Mouse (Mus musculus) forebrain, embryonic 16.5 days (tissue): Measurements from ENCODE around the gene Thsd1. TPM values are rescaled to one million over a fixed set of nuclear protein-coding genes. Genes with fewer than 3 reads are reported as not detected.

Source experiments
- ATAC-seq: fragments of 200-750 bp; cut with Nextera tagmentation; 2 replicates; pipeline ENCODE4 v1.8.0; 2017; ENCODE audit warnings: mild to moderate bottlenecking, moderate library complexity
- H3K27ac ChIP-seq: fragments of 300-500 bp; sonication (generic); 2 replicates; pipeline ENCODE4 v1.5.1; 2014; ENCODE audit warnings: low read length, control low read depth
- H3K27me3 ChIP-seq: fragments of 300-500 bp; sonication (generic); replicated peaks from 2 replicates; pipeline ENCODE4 v1.6.1; 2014; ENCODE audit warnings: low read length; ENCODE audit not compliant: control insufficient read depth, insufficient read depth
- H3K36me3 ChIP-seq: fragments of 300-500 bp; sonication (generic); 2 replicates; pipeline ENCODE4 v1.6.1; 2014; ENCODE audit not compliant: control insufficient read depth, insufficient read depth
- H3K4me1 ChIP-seq: fragments of 300-500 bp; sonication (generic); replicated peaks from 2 replicates; pipeline ENCODE4 v1.6.1; 2014; ENCODE audit warnings: low read length; ENCODE audit not compliant: control insufficient read depth, insufficient read depth
- H3K4me2 ChIP-seq: fragments of 300-500 bp; sonication (generic); 2 replicates; pipeline ENCODE4 v1.6.1; 2014; ENCODE audit warnings: mild to moderate bottlenecking, low read length, control low read depth
- H3K4me3 ChIP-seq: fragments of 300-500 bp; sonication (generic); replicated peaks from 2 replicates; pipeline ENCODE4 v1.5.1; 2014; ENCODE audit warnings: mild to moderate bottlenecking, low read length, control low read depth
- H3K9ac ChIP-seq: fragments of 300-500 bp; sonication (generic); replicated peaks from 2 replicates; pipeline ENCODE4 v1.6.1; 2014; ENCODE audit warnings: low read depth, low read length, control low read depth
- H3K9me3 ChIP-seq: fragments of 300-500 bp; sonication (generic); 2 replicates; pipeline ENCODE4 v1.6.1; 2016; ENCODE audit warnings: low read length; ENCODE audit not compliant: control insufficient read depth
- WGBS: fragments of 180-500 bp; shearing (Covaris S2); extraction: QIAGEN DNeasy Blood & Tissue Kit; methylation state at CpG from one replicate; pipeline ENCODE4 v1.1.7; 2014; 5-methylcytosine and 5-hydroxymethylcytosine counted together
- polyA plus RNA-seq: library from polyadenylated mRNA; unstranded; fragments of >200 nt; fragmentation: Nextera tagmentation; extraction: Ambion mirVana; gene quantifications from 2 replicates; pipeline ENCODE4 v1.2.1, GENCODE M21; 2015

The Thsd1 gene
- polyA plus RNA-seq, 1 experiment from 2014 or later: 6.6 TPM

- H3K27ac ChIP-seq: no peak overlapping the region
- H3K27me3 ChIP-seq: no peaks in the 10 kb centered on the region
- H3K9ac ChIP-seq: no peak overlapping the region
- ATAC-seq: no peak
- H3K9me3 ChIP-seq: no peaks in the 10 kb centered on the region
- H3K36me3 ChIP-seq: no peaks in the 10 kb centered on the region
- H3K4me2 ChIP-seq: no peak overlapping the region
- H3K4me1 ChIP-seq: no peaks in the 10 kb centered on the region
- 62% methylated on average over 9 of the region's 9 CpGs for WGBS
- H3K4me3 ChIP-seq: no peak overlapping the region
Observed at GRCm38 (mm10) chr8:22260091-22260722, 33.1 kb downstream of the Thsd1 start.

- Histone ChIP-seq H3K4me3 (no peak overlapping the region), H3K4me2 (no peak overlapping the region), H3K9me3 (no peaks in the 10 kb centered on the region), H3K4me1 (no peaks in the 10 kb centered on the region), H3K9ac (no peak overlapping the region), H3K27me3 (no peaks in the 10 kb centered on the region), H3K36me3 (no peaks in the 10 kb centered on the region), H3K27ac (no peak overlapping the region)
- 93% methylated on average over 3 of the region's 3 CpGs for WGBS
- no peak for ATAC-seq
Observed at GRCm38 (mm10) chr8:22262267-22262666, 35.2 kb downstream of the Thsd1 start.

- Histone ChIP-seq H3K27me3 (no peaks in the 10 kb centered on the region), H3K4me1 (no peaks in the 10 kb centered on the region), H3K27ac (no peak overlapping the region), H3K4me3 (no peak overlapping the region), H3K36me3 (no peaks in the 10 kb centered on the region), H3K9me3 (no peaks in the 10 kb centered on the region), H3K4me2 (no peak overlapping the region), H3K9ac (no peak overlapping the region)
- ATAC-seq: no peak
- 65% methylated on average over 6 of the region's 6 CpGs for WGBS
Observed at GRCm38 (mm10) chr8:22264292-22264691, 37.2 kb downstream of the Thsd1 start.

GRCm38 (mm10) chr8:22264787-22265186 is 37.7 kb downstream of the Thsd1 start:
- ATAC-seq: no peak
- H3K27ac ChIP-seq: no peak overlapping the region
- H3K27me3 ChIP-seq: no peaks in the 10 kb centered on the region
- no peak overlapping the region for H3K9ac ChIP-seq
- no peaks in the 10 kb centered on the region for H3K36me3 ChIP-seq
- H3K4me3 ChIP-seq: no peak overlapping the region
- no peaks in the 10 kb centered on the region for H3K9me3 ChIP-seq
- no peak overlapping the region for H3K4me2 ChIP-seq
- 57% methylated on average over 6 of the region's 6 CpGs for WGBS
- no peaks in the 10 kb centered on the region for H3K4me1 ChIP-seq

DNA sequence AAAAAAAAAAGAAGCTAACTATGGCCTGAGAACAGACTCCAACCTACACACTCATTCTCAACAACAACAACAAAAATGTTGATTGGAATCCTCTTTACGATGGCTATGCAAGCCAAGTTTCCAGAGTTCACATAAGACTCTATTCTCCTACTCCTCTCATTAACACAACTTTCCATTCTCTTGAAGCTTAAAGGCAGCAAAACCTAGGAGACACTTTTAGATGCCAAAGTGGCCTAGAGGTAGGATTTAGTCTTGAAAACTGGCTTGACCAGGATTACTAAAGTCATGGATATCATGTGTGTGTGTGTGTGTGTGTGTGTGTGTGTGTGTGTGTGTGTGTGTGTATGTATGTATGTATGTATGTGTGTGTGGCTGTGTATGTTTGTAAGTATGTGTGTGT is 38.1 kb downstream of the Thsd1 start:
- no peak for ATAC-seq
- Histone ChIP-seq H3K9ac (no peak overlapping the region), H3K4me3 (no peak overlapping the region), H3K4me2 (no peak overlapping the region), H3K27me3 (no peaks in the 10 kb centered on the region), H3K4me1 (no peaks in the 10 kb centered on the region), H3K27ac (no peak overlapping the region), H3K9me3 (no peaks in the 10 kb centered on the region), H3K36me3 (no peaks in the 10 kb centered on the region)
- 58% methylated on average over 1 of the region's 1 CpGs for WGBS

- Histone ChIP-seq H3K27ac (no peak overlapping the region), H3K36me3 (no peaks in the 10 kb centered on the region), H3K4me3 (no peak overlapping the region), H3K27me3 (no peaks in the 10 kb centered on the region), H3K4me1 (no peaks in the 10 kb centered on the region), H3K9me3 (no peaks in the 10 kb centered on the region), H3K4me2 (no peak overlapping the region), H3K9ac (no peak overlapping the region)
- ATAC-seq: no peak
- 96% methylated on average over 3 of the region's 3 CpGs for WGBS
Observed at GRCm38 (mm10) chr8:22266809-22267208, 39.7 kb downstream of the Thsd1 start.

GRCm38 (mm10) chr8:22273142-22273541 is 46.0 kb downstream of the Thsd1 start:
- Histone ChIP-seq H3K27ac (no peak overlapping the region), H3K4me3 (no peak overlapping the region), H3K9me3 (no peaks in the 10 kb centered on the region), H3K4me1 (no peaks in the 10 kb centered on the region), H3K27me3 (no peaks in the 10 kb centered on the region), H3K4me2 (no peak overlapping the region), H3K9ac (no peak overlapping the region), H3K36me3 (no peaks in the 10 kb centered on the region)
- ATAC-seq: no peak
- WGBS: 84% methylated on average over 3 of the region's 3 CpGs

DNA sequence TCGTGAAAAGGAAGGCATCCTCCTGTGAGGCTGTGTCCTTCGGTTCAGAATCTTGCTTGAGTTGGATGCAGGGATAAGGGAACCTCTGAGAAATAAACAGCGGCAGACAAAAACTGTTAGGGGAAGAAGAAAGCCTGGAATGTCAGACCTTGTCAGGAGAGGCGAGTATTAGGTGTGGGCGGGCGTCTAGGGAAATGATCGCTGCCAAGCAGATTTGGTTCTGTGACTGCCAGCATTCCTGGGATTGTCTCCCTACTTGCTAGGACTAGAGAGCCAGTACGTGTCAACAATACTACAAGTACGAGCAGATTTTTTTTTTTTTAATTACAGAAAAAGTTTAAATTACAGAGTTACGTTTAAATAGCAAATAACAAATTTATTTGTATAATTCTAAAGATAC is 47.5 kb downstream of the Thsd1 start:
- Histone ChIP-seq H3K9me3 (no peaks in the 10 kb centered on the region), H3K4me3 (no peak overlapping the region), H3K4me1 (no peaks in the 10 kb centered on the region; the same call in 1 of the 2 replicates), H3K36me3 (no peaks in the 10 kb centered on the region), H3K9ac (no peak overlapping the region), H3K4me2 (no peak overlapping the region), H3K27ac (no peak overlapping the region), H3K27me3 (no peaks in the 10 kb centered on the region)
- no peak for ATAC-seq
- WGBS: 80% methylated on average over 10 of the region's 10 CpGs

DNA sequence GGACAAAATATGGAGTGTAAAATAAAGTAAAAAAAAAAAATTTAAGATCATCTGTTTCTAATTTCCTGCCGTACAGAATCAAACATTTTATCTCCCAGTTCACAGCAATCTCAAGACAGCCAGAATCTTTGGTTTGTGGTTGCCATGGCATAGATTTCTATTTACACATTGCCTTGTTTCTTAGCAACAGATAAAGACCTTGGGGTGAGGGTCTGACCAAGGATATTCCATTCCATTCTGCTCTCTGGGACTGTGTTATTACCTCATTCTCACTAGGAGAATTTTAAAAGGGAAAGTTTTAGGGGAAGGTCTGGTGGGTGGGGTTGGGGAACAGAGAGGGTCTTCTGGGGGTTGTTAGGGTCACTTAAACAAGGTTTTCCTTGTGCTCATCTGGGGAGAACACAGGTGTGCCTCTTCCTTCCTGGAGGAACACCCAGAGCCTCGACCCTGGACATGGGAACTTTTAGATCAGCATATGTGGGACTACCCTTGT is 55.9 kb downstream of the Thsd1 start, which contains the start of gene Tpte:
TSS of gene Tpte (plus strand) at position 443 of the 493 bp plus-strand sequence.
- Histone ChIP-seq H3K27me3 (no peaks in the 10 kb centered on the region), H3K27ac (no peak within 1 kb of the TSS), H3K36me3 (no peaks in the 10 kb centered on the region), H3K9me3 (no peaks in the 10 kb centered on the region), H3K4me3 (no peak within 1 kb of the TSS), H3K4me1 (no peaks in the 10 kb centered on the region; the same call in 1 of the 2 replicates), H3K4me2 (no peak within 1 kb of the TSS), H3K9ac (no peak within 1 kb of the TSS)
- 76% methylated on average over 2 of the region's 2 CpGs for WGBS
- ATAC-seq: no peak

GRCm38 (mm10) chr8:22302326-22302725 is 75.2 kb downstream of the Thsd1 start:
- ATAC-seq: no peak
- H3K4me3 ChIP-seq: no peak overlapping the region
- no peaks in the 10 kb centered on the region for H3K9me3 ChIP-seq
- 0 out of 2 replicates have a peak, but pooled peaks cover 6% of the 10 kb centered on the region for H3K4me1 ChIP-seq
- H3K9ac ChIP-seq: no peak overlapping the region
- WGBS: 53% methylated on average over 2 of the region's 2 CpGs
- no peak overlapping the region for H3K27ac ChIP-seq
- H3K4me2 ChIP-seq: no peak overlapping the region
- H3K27me3 ChIP-seq: no peaks in the 10 kb centered on the region
- no peaks in the 10 kb centered on the region for H3K36me3 ChIP-seq
